Mouse (Mus musculus) embryonic facial prominence, embryonic 10.5 days (tissue): ENCODE measurements at regions not wholly inside any gene's neighbourhood (a gene's known extent, or its start where the extent isn't known, plus 50 kb on each side); places are given as distances from the start of the nearest gene placed in this dataset.

ENCODE experiments used
- DNase-seq: peaks from one replicate; pipeline ENCODE4 v3.0.0-alpha.2; 2017; ENCODE audit warnings: low spot score
- H3K27ac ChIP-seq: fragments of 300-500 bp; sonication (generic); replicated peaks from 2 replicates; pipeline ENCODE4 v1.5.1; 2016; ENCODE audit warnings: mild to moderate bottlenecking
- H3K27me3 ChIP-seq: fragments of 300-500 bp; sonication (generic); replicated peaks from 2 replicates; pipeline ENCODE4 v1.6.1; 2016; ENCODE audit warnings: low read depth, mild to moderate bottlenecking; ENCODE audit not compliant: poor library complexity, severe bottlenecking
- H3K36me3 ChIP-seq: fragments of 300-500 bp; sonication (generic); replicated peaks from 2 replicates; pipeline ENCODE4 v1.6.1; 2016; ENCODE audit warnings: mild to moderate bottlenecking, moderate library complexity
- H3K4me1 ChIP-seq: fragments of 300-500 bp; sonication (generic); 2 replicates; pipeline ENCODE4 v1.6.1; 2016
- H3K4me3 ChIP-seq: fragments of 300-500 bp; sonication (generic); 2 replicates; pipeline ENCODE4 v1.5.1; 2016; ENCODE audit warnings: mild to moderate bottlenecking, moderate library complexity
- H3K9me3 ChIP-seq: fragments of 300-500 bp; sonication (generic); 2 replicates; pipeline ENCODE4 v1.6.1; 2016; ENCODE audit warnings: mild to moderate bottlenecking
- WGBS: fragments of 180-500 bp; shearing (Covaris S2); methylation state at CpG from one replicate; pipeline ENCODE4 v1.1.7; 2016; 5-methylcytosine and 5-hydroxymethylcytosine counted together

DNA sequence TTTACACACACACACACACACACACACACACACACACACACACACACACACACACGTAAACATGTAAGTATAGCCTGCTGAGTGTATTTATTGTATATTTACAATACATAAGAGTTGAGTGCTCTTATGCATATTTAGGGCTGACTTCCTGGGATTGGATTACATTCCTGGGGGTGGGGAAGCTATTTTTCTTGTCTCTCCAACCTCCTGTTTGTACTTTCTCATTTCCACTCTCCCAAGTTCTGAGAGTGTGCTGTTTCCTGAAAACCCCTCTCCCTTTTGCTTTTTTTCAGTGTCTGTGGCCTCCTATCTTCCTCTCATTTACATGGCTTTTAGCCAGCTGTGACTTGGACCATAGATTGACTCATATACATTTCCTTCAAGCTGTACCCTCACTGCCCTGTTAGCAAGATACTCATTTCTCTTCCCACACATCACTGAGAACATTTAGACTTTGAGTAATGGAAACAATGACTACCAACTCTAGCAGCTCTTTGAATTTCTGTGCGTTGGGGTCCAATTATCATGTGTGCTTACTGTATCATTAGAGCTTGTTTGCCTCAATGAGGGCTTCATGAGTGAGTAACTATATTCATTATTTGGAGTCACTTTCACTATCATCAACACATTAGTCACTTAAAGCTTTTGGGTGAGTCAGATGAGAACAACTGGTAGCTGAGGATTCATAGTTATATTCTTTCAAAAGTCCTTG lies 96.8 kb upstream of the Dock10 start:
- Histone ChIP-seq H3K27ac (no peak overlapping the region), H3K4me1 (peaks cover 9% of the 10 kb centered on the region), H3K36me3 (no peaks in the 10 kb centered on the region), H3K9me3 (no peaks in the 10 kb centered on the region), H3K27me3 (no peaks in the 10 kb centered on the region), H3K4me3 (no peak overlapping the region)
- DNase-seq: no peak
- WGBS: 76% methylated on average over 2 of the region's 2 CpGs

DNA sequence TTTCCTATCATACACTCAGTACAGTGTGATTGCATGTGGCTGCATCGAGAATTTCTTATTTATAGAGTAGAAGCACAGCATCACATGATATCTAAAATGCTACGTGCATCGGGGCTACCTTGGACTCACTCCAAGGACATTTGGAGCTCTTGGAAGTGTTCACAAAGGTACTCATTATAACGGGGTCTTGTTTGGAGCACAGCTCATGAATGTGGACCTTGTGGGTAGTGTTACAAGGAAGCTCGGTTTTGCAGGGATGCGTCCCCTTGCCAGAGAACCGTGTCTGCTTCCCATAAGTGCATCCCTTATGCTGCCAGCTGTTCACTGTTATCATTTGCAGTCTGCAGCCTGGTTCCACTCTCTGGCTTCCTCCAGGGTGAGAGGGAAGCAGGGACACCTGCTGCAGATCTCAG lies 96.0 kb upstream of the Dock10 start:
- Histone ChIP-seq H3K4me3 (no peak overlapping the region), H3K27ac (no peak overlapping the region), H3K27me3 (no peaks in the 10 kb centered on the region), H3K36me3 (no peaks in the 10 kb centered on the region), H3K4me1 (peaks cover 9% of the 10 kb centered on the region), H3K9me3 (no peaks in the 10 kb centered on the region)
- 54% methylated on average over 7 of the region's 7 CpGs for WGBS
- peak; percentile 41 for DNase-seq

DNA sequence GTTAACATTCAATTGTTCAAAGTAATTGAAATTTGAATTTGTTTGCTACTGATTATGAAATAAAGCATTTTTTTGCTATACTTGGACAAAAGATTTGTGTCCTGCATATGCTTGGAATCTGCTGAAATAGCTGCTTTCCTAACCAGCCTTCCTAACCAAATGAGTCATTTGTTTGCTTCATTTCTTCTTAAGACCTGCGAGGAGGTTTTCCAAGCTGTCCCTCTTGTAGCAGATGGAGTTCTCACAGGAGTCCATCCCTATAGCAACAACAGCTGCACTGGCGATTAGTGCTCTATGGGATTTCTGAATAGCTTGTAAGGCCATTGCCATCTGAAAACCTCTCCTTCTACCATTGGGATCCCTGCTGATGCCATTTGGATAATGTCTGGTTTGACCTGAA lies 94.4 kb upstream of the Dock10 start:
- Histone ChIP-seq H3K4me1 (peaks cover 9% of the 10 kb centered on the region), H3K4me3 (no peak overlapping the region), H3K27me3 (no peaks in the 10 kb centered on the region), H3K36me3 (no peaks in the 10 kb centered on the region), H3K9me3 (no peaks in the 10 kb centered on the region), H3K27ac (no peak overlapping the region)
- no peak for DNase-seq
- WGBS: 73% methylated on average over 2 of the region's 2 CpGs

DNA sequence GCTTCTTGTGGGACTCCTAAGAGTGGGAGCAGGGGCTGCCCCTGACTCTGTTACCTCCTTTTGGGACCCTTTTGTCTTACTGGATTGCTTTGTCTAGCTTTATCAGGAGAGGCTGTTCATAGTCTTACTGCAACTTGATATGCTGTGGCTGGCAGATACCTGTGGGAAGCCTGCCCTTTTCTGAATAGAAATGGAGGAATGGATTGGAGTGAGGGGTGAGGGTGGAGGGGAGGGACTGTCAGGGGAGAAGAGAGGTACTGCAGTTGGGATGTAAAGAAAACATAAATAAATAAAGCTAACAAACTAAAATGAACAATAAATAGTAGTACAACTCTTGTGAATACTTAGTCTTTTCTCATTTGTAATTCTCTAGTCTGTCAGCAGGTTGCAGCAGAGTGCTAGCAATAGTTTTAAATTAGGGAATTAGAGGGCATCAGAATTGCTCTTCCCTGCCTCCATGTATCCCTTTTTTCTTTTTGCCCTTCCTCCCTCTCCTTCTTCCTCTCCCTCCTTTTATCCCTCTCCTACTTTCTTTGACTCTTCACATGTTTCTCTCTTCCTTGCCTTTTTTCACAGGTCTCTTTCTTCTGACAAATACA lies 72.0 kb upstream of the Dock10 start:
- Histone ChIP-seq H3K36me3 (no peaks in the 10 kb centered on the region), H3K9me3 (no peaks in the 10 kb centered on the region), H3K27ac (no peak overlapping the region), H3K27me3 (no peaks in the 10 kb centered on the region), H3K4me1 (no peaks in the 10 kb centered on the region), H3K4me3 (no peak overlapping the region)
- DNase-seq: no peak

DNA sequence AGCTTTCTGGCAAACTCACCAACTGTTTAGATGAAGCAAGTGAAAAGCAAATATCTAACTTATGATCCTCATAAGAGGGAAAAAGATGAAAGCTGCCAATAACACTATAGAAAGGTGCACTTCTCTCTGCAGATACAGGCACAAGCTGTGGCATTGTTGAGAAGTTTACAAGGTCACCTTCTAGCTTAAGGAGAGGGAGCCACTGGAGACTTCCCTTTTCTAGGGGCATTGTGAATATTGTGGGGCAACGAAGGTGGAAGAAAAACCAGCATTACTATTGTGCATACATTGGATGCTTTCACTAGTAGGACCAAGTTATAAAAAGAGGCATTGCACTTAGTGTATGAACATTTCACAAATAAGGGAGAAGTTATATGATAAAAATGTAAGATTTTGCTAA lies 68.1 kb upstream of the Dock10 start:
- H3K27me3 ChIP-seq: no peaks in the 10 kb centered on the region
- no peak overlapping the region for H3K27ac ChIP-seq
- H3K4me3 ChIP-seq: no peak overlapping the region
- no peaks in the 10 kb centered on the region for H3K4me1 ChIP-seq
- no peak for DNase-seq
- 76% methylated on average over 1 of the region's 1 CpGs for WGBS
- no peaks in the 10 kb centered on the region for H3K9me3 ChIP-seq
- H3K36me3 ChIP-seq: no peaks in the 10 kb centered on the region

DNA sequence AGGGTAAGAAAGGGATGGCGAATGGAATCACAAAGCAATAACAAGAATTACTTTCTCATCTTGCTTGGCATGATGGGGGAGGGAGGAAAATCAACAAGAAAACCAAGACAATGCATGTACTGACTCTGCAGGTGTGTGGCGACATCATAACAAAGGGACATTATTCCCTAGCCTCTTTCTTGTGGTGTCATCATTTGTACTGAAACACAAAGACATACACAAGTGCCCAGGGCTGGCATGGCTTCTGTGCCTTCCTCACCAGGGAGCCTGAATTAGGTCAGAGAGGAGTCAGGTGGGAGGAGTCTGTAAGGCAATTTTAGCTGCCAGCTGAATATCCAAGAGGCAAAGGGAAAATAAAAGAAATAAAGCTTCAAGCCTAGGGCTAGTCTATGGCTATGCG lies 65.6 kb upstream of the Dock10 start:
- DNase-seq: no peak
- no peaks in the 10 kb centered on the region for H3K27me3 ChIP-seq
- 72% methylated on average over 3 of the region's 3 CpGs for WGBS

DNA sequence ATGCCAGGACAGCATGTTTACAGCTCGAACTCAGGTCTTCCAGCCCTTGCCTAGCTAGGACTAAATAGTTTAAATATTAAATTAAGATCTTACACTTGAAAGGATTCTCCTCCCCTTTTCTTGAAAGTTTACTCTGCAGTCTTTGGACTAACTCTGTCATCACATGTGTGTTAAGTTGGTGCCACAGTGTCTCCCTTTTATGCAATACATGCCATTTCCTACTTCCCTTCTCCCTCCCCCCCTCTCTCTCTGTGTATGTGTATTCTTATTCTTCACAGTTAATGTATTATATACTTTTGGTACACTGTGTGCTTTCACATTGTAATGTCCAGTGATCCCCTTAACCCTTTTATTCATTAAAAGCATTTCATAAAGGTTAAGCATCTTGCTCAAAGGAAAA lies 63.9 kb upstream of the Dock10 start:
- DNase-seq: no peak
- Histone ChIP-seq H3K4me1 (no peaks in the 10 kb centered on the region), H3K27ac (no peak overlapping the region), H3K27me3 (no peaks in the 10 kb centered on the region), H3K36me3 (no peaks in the 10 kb centered on the region), H3K9me3 (no peaks in the 10 kb centered on the region), H3K4me3 (no peak overlapping the region)
- 75% methylated on average over 1 of the region's 1 CpGs for WGBS

More for the DNA sequence above, 65.6 kb upstream of the Dock10 start:
- H3K36me3 ChIP-seq: no peaks in the 10 kb centered on the region
- H3K4me3 ChIP-seq: no peak overlapping the region
- no peak overlapping the region for H3K27ac ChIP-seq
- H3K9me3 ChIP-seq: no peaks in the 10 kb centered on the region
- no peaks in the 10 kb centered on the region for H3K4me1 ChIP-seq

DNA sequence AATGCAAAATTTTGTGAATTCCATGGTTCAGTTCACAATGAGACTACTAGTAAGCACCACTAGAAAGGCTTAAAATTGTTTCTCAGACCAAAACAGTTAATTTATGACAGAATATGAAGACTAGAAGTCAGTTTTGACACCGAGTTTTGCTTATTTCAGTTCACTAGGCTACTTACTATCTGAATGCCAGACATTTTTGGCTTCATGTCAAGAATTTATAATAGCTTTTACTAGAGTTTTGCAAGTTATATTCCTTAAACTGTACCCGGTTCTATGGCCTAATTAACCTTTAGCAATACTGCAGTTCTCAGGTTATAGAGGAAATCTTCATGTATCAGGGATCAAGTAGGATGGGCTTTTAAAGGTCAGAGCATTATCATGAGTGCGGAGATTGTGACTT lies 54.6 kb upstream of the Dock10 start:
- Histone ChIP-seq H3K36me3 (no peaks in the 10 kb centered on the region), H3K4me3 (no peak overlapping the region), H3K9me3 (no peaks in the 10 kb centered on the region), H3K27ac (no peak overlapping the region), H3K4me1 (no peaks in the 10 kb centered on the region), H3K27me3 (no peaks in the 10 kb centered on the region)
- no peak for DNase-seq
- 84% methylated on average over 3 of the region's 3 CpGs for WGBS
